Mouse (Mus musculus) limb, embryonic 11.5 days (tissue): ENCODE measurements around the gene Nat8f1. TPM values are rescaled to one million over a fixed set of nuclear protein-coding genes. Genes with fewer than 3 reads are reported as not detected.
"Not testable (repeated sequence)": the region's sequence is repeated elsewhere in the genome, so short reads cannot be mapped to it uniquely, and the experiment has no call there.

Experiments
- ATAC-seq: fragments of 200-750 bp; cut with Nextera tagmentation; 2 replicates; pipeline ENCODE4 v1.8.0; 2017; ENCODE audit warnings: low read depth; ENCODE audit not compliant: insufficient number of reproducible peaks, low FRiP score, low TSS enrichment
- DNase-seq: peaks from one replicate; pipeline ENCODE4 v3.0.0-alpha.2; 2015; ENCODE audit warnings: low spot score
- H3K27ac ChIP-seq: fragments of 300-500 bp; sonication (generic); replicated peaks from 2 replicates; pipeline ENCODE4 v1.5.1; 2014; ENCODE audit warnings: low read depth, mild to moderate bottlenecking, low read length
- H3K27me3 ChIP-seq: fragments of 300-500 bp; sonication (generic); 2 replicates; pipeline ENCODE4 v1.6.1; 2014; ENCODE audit warnings: mild to moderate bottlenecking, low read length, mixed read lengths; ENCODE audit not compliant: control insufficient read depth, insufficient read depth
- H3K36me3 ChIP-seq: fragments of 300-500 bp; sonication (generic); 2 replicates; pipeline ENCODE4 v1.6.1; 2014; ENCODE audit warnings: mild to moderate bottlenecking, low read length, moderate library complexity, mixed read lengths; ENCODE audit not compliant: control insufficient read depth, insufficient read depth
- H3K4me1 ChIP-seq: fragments of 300-500 bp; sonication (generic); 2 replicates; pipeline ENCODE4 v1.6.1; 2014; ENCODE audit warnings: low read length, mixed read lengths; ENCODE audit not compliant: control insufficient read depth, insufficient read depth
- H3K4me2 ChIP-seq: fragments of 300-500 bp; sonication (generic); 2 replicates; pipeline ENCODE4 v1.6.1; 2014; ENCODE audit warnings: low read depth, mild to moderate bottlenecking, moderate library complexity; ENCODE audit not compliant: severe bottlenecking
- H3K4me3 ChIP-seq: fragments of 300-500 bp; sonication (generic); 2 replicates; pipeline ENCODE4 v1.5.1; 2014; ENCODE audit warnings: low read depth, low read length
- H3K9ac ChIP-seq: fragments of 300-500 bp; sonication (generic); 2 replicates; pipeline ENCODE4 v1.6.1; 2014; ENCODE audit warnings: mild to moderate bottlenecking, low read length
- H3K9me3 ChIP-seq: fragments of 300-500 bp; sonication (generic); 2 replicates; pipeline ENCODE4 v1.6.1; 2016; ENCODE audit warnings: low read length; ENCODE audit not compliant: control insufficient read depth
- WGBS: fragments of 180-500 bp; shearing (Covaris S2); extraction: QIAGEN DNeasy Blood & Tissue Kit; methylation state at CpG from one replicate; pipeline ENCODE4 v1.1.7; 2014; 5-methylcytosine and 5-hydroxymethylcytosine counted together
- polyA plus RNA-seq: library from polyadenylated mRNA; unstranded; fragments of >200 nt; fragmentation: Nextera tagmentation; extraction: Ambion mirVana; gene quantifications from 2 replicates; pipeline ENCODE4 v1.2.1, GENCODE M21; 2014

Nat8f1 gene
- polyA plus RNA-seq, 1 experiment from 2014 or later: 4.4 TPM

DNA sequence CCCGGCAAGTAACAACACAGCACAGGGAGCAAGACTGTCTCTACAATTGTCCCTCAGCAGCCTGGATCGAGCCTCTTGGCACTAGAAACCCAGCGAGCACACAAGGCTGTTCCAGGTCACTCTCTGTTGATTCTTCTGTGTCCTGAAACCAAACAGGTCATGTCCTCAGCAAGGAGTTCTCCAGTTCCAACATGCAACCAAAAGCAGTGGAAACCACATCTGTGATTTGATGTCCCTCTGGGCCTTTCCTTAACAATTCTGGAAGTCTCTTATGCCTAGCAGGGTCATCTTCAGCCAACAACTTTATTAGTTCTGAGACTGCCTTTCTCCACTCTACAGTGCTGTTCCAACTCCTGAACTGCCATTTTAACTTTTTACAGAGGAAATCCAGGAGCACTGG lies 49.3 kb downstream of the Nat8f1 start:
- not testable (repeated sequence) for H3K4me1 ChIP-seq, H3K9me3 ChIP-seq, ATAC-seq, H3K4me3 ChIP-seq, DNase-seq, H3K9ac ChIP-seq, H3K27me3 ChIP-seq, H3K36me3 ChIP-seq, H3K4me2 ChIP-seq, H3K27ac ChIP-seq
- WGBS: 81% methylated on average over 3 of the region's 3 CpGs

DNA sequence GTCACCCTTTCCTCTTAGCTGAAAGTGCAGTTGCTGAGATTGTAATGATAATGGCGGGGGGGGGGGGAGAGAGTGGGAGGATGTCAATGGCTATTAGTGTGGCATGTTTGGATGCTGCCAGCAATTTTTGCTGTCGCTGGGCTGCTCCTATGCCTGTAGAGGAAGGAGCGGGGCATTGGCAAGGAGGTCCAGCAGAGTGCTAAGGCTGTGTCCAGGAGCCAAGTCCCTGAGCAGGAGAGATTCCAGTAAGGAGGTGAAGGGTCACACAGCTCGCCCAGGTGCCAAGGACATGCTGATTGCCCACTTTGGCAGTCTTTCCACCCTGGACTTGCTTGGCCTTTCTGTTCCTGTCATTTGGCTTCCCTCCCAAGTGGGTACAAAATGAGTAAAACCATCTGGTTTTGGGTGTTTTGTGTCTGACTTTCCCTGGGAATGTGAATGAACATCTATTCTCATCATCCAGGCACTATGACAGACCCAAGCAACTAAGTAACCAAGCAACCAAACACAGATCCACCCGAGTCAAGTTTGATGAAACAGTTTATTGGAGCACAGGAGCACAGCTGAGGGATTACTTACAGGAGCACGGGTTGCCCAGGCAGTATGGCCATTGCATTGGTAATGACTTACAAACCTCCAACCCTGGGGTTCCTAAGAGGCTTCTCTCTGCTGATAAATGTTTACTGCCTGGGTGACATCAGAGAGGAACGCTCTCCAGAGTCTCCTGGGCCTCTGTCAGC lies 50.4 kb downstream of the Nat8f1 start:
- not testable (repeated sequence) for H3K9ac ChIP-seq, H3K27ac ChIP-seq, H3K27me3 ChIP-seq, H3K4me2 ChIP-seq, H3K36me3 ChIP-seq, ATAC-seq, DNase-seq, H3K4me3 ChIP-seq, H3K4me1 ChIP-seq, H3K9me3 ChIP-seq
- 61% methylated on average over 6 of the region's 7 CpGs for WGBS

DNA sequence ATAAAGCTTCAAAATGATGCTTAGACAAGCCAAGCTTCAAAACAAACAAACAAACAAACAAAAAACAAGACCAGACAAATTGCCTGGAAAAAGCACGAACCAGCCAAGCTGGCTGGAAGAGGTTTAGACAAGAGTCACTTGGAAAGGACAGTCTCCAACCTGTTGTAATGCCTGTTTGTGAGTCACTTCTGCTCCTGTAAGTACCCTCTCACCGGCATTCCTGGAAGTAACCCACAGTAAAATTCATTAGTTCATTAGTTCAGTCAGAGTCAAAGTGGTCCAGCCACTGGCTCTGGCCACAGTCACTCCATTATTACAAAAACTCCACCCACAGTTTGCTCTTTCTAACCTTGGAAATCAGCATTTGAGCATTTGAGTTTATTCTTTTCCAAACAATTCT lies 51.6 kb downstream of the Nat8f1 start:
- H3K27me3 ChIP-seq: no peaks in the 10 kb centered on the region
- H3K9ac ChIP-seq: no peak overlapping the region
- no peaks in the 10 kb centered on the region for H3K9me3 ChIP-seq
- H3K4me3 ChIP-seq: no peak overlapping the region
- no peaks in the 10 kb centered on the region for H3K36me3 ChIP-seq
- WGBS: 86% methylated on average over 2 of the region's 2 CpGs
- H3K4me1 ChIP-seq: no peaks in the 10 kb centered on the region
- no peak overlapping the region for H3K4me2 ChIP-seq
- ATAC-seq (no peak), DNase-seq (no peak)
- H3K27ac ChIP-seq: no peak overlapping the region

DNA sequence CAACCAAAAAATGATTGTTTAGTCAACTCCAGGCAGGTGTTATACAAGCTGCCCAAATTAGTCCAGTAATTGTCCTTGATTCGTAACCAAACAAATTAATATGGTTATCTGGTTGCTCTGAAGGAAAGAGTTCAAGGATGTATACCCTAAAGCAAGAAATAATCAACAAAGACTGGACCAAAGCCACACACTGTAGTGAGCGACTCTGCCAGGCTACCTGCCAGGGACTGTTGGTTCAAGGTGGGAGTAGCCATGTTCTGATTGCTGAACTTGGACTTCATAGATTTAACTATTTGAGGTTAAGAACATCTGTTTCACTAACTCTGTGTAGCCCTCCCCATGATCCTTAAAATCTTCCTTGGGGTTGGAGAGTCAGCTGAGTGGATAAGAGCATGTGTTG lies 52.4 kb downstream of the Nat8f1 start:
- no peaks in the 10 kb centered on the region for H3K36me3 ChIP-seq

DNA sequence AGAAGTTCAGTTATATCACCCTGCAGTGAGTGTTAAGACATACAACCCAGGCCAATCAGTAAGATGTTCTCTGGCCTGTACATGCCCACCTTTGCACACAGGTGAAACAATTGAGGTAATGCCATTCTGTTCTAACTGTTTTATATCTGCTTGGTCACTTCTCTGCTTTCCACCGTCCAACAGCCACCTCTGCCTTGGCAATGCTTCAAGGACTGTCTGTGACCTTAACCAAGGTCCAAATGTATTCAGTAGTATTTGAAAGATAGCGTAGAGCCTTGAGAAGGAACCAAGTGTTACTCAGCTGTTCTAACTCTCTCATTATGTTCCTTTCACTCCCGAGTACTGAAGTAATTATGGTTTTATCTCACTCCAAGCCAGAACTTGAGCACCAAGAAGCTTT lies 52.9 kb downstream of the Nat8f1 start:
- H3K4me2 ChIP-seq: no peak overlapping the region
- DNase-seq: no peak
- no peaks in the 10 kb centered on the region for H3K36me3 ChIP-seq
- no peaks in the 10 kb centered on the region for H3K9me3 ChIP-seq
- no peaks in the 10 kb centered on the region for H3K4me1 ChIP-seq
- no peak overlapping the region for H3K27ac ChIP-seq
- no peaks in the 10 kb centered on the region for H3K27me3 ChIP-seq
- 86% methylated on average over 3 of the region's 3 CpGs for WGBS
- no peak for ATAC-seq
- H3K4me3 ChIP-seq: no peak overlapping the region
- no peak overlapping the region for H3K9ac ChIP-seq

More for the DNA sequence above, 52.4 kb downstream of the Nat8f1 start:
- no peak for ATAC-seq
- Histone ChIP-seq H3K4me2 (no peak overlapping the region), H3K4me1 (no peaks in the 10 kb centered on the region), H3K27ac (no peak overlapping the region), H3K9ac (no peak overlapping the region), H3K9me3 (no peaks in the 10 kb centered on the region), H3K4me3 (no peak overlapping the region), H3K27me3 (no peaks in the 10 kb centered on the region)
- no peak for DNase-seq
- 81% methylated on average over 2 of the region's 2 CpGs for WGBS

DNA sequence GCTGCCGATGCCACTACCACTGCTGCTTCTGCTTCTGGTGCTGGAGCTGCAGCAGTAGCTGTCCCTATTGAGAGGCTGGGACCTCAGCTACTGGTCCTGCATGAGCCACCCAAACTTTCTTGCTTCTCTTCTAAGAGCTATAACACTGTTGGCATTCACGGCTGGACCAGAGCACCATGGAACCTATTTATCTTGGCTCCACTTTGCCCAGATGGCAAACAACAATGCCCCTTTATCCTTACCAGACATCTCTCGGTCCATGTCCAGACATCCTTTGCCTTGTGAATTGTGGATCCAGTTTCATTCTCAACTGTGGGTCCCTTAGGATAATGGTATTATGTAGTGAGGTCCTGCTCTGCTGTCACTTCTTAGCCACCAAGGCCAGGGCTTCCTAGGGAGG lies 54.2 kb downstream of the Nat8f1 start:
- 89% methylated on average over 3 of the region's 3 CpGs for WGBS
- Histone ChIP-seq H3K9ac (no peak overlapping the region), H3K9me3 (no peaks in the 10 kb centered on the region), H3K4me1 (no peaks in the 10 kb centered on the region), H3K27ac (no peak overlapping the region), H3K4me3 (no peak overlapping the region), H3K27me3 (no peaks in the 10 kb centered on the region), H3K4me2 (no peak overlapping the region), H3K36me3 (no peaks in the 10 kb centered on the region)
- ATAC-seq (no peak), DNase-seq (no peak)

Other genes starting within 250 kb of the Nat8f1 start
- gene Nat8f7, start 202.5 kb downstream of the Nat8f1 start, polyA plus RNA-seq: not detected in 2 replicates
- 0.21 TPM in 1 of 2 replicates, not detected in the other for gene Nat8f3, start 149.9 kb downstream of the Nat8f1 start, polyA plus RNA-seq
- gene Nat8f6, start 94.7 kb downstream of the Nat8f1 start, polyA plus RNA-seq: not detected in 2 replicates
- gene Nat8f5, start 94.7 kb downstream of the Nat8f1 start, polyA plus RNA-seq: not detected in 2 replicates
- gene Nat8, start 83.6 kb downstream of the Nat8f1 start, polyA plus RNA-seq: not detected in 2 replicates
- not detected in 2 replicates for gene Nat8f2, start 46.5 kb downstream of the Nat8f1 start, polyA plus RNA-seq
- gene Nat8f4, start 10.8 kb downstream of the Nat8f1 start, polyA plus RNA-seq: 2.3 and 3.2 TPM in 2 replicates
- 25.3 and 29.0 TPM in 2 replicates for gene Tprkb, start 3.8 kb downstream of the Nat8f1 start, polyA plus RNA-seq
- 44.7 and 50.6 TPM in 2 replicates for gene Dusp11, start 46.0 kb upstream of the Nat8f1 start, polyA plus RNA-seq
- not detected in 2 replicates for gene Figla, start 100.5 kb upstream of the Nat8f1 start, polyA plus RNA-seq
- 5.9 and 6.4 TPM in 2 replicates for gene Add2, start 113.0 kb upstream of the Nat8f1 start, polyA plus RNA-seq